Comparison of ENCODE assay signal across 8 mouse cellular contexts in genomic region chr1:51644399-51644798, GRCm38 (mm10).
DNase-seq lines count a peak whose midpoint lies in the region; ATAC-seq and TF ChIP-seq lines count a peak whose summit lies in the region.

No protein-coding gene starts in this region.

- peak; percentile 90 for TF ChIP-seq CTCF in forebrain, postnatal 0 days (IDR thresholded peaks at IDR 0.05; ENCODE audit: low read depth)

- no peaks in the 10 kb centered on the region for H3K4me1 ChIP-seq in hindbrain, embryonic 14.5 days (replicated peaks; ENCODE audit: control insufficient read depth, insufficient read depth, low read length)
- H3K4me1 ChIP-seq in hindbrain, embryonic 12.5 days, result peaks cover 6% of the 10 kb centered on the region
- no peaks in the 10 kb centered on the region for H3K4me1 ChIP-seq in forebrain, postnatal 0 days (ENCODE audit: insufficient read depth)
- no peaks in the 10 kb centered on the region for H3K4me1 ChIP-seq in limb, embryonic 14.5 days (ENCODE audit: control insufficient read depth, insufficient read depth, low read length)
- H3K4me1 ChIP-seq in neural tube, embryonic 11.5 days (ENCODE audit: control insufficient read depth, insufficient read depth, low read length), result no peaks in the 10 kb centered on the region

- no peak overlapping the region for H3K4me3 ChIP-seq in hindbrain, embryonic 14.5 days (replicated peaks; ENCODE audit: low read length)
- no peak overlapping the region for H3K4me3 ChIP-seq in hindbrain, embryonic 12.5 days
- no peak overlapping the region for H3K4me3 ChIP-seq in forebrain, postnatal 0 days (ENCODE audit: low read depth, low read length)
- no peak overlapping the region for H3K4me3 ChIP-seq in limb, embryonic 14.5 days (replicated peaks; ENCODE audit: low read length)
- no peak overlapping the region for H3K4me3 ChIP-seq in neural tube, embryonic 11.5 days (ENCODE audit: low read depth, low read length)

- no peak overlapping the region for H3K27ac ChIP-seq in hindbrain, embryonic 14.5 days
- no peak overlapping the region for H3K27ac ChIP-seq in hindbrain, embryonic 12.5 days
- no peak overlapping the region for H3K27ac ChIP-seq in forebrain, postnatal 0 days (ENCODE audit: low read depth, low read length)
- no peak overlapping the region for H3K27ac ChIP-seq in limb, embryonic 14.5 days (replicated peaks; ENCODE audit: low read depth, low read length)
- no peak overlapping the region for H3K27ac ChIP-seq in neural tube, embryonic 11.5 days (ENCODE audit: low read depth, low read length)

- H3K4me2 ChIP-seq in hindbrain, embryonic 14.5 days (replicated peaks), result no peak overlapping the region
- H3K4me2 ChIP-seq in hindbrain, embryonic 12.5 days (replicated peaks), result no peak overlapping the region
- no peak overlapping the region for H3K4me2 ChIP-seq in forebrain, postnatal 0 days (ENCODE audit: low read depth)
- no peak overlapping the region for H3K4me2 ChIP-seq in limb, embryonic 14.5 days (replicated peaks; ENCODE audit: low read depth, low read length, severe bottlenecking)
- no peak overlapping the region for H3K4me2 ChIP-seq in neural tube, embryonic 11.5 days (ENCODE audit: low read depth)

- no peaks in the 10 kb centered on the region for H3K36me3 ChIP-seq in hindbrain, embryonic 14.5 days (replicated peaks; ENCODE audit: control insufficient read depth, insufficient read depth)
- no peaks in the 10 kb centered on the region for H3K36me3 ChIP-seq in hindbrain, embryonic 12.5 days
- no peaks in the 10 kb centered on the region for H3K36me3 ChIP-seq in forebrain, postnatal 0 days (ENCODE audit: insufficient read depth)
- no peaks in the 10 kb centered on the region for H3K36me3 ChIP-seq in limb, embryonic 14.5 days (ENCODE audit: control insufficient read depth, insufficient read depth, low read length)
- no peaks in the 10 kb centered on the region for H3K36me3 ChIP-seq in neural tube, embryonic 11.5 days (ENCODE audit: control insufficient read depth, insufficient read depth, low read length)

- H3K9ac ChIP-seq in hindbrain, embryonic 14.5 days, result no peak overlapping the region
- H3K9ac ChIP-seq in hindbrain, embryonic 12.5 days, result no peak overlapping the region
- H3K9ac ChIP-seq in forebrain, postnatal 0 days, result no peak overlapping the region
- no peak overlapping the region for H3K9ac ChIP-seq in limb, embryonic 14.5 days (ENCODE audit: low read depth, low read length, severe bottlenecking)
- no peak overlapping the region for H3K9ac ChIP-seq in neural tube, embryonic 11.5 days (ENCODE audit: low read length)

- ATAC-seq in hindbrain, embryonic 14.5 days (ENCODE audit: low FRiP score), result no peak
- ATAC-seq in hindbrain, embryonic 12.5 days (ENCODE audit: low FRiP score), result no peak
- peak; percentile 48; the same call in 1 of the 2 replicates for ATAC-seq in forebrain, postnatal 0 days
- no peak for ATAC-seq in limb, embryonic 14.5 days (ENCODE audit: low FRiP score, low read depth)
- ATAC-seq in neural tube, embryonic 11.5 days (ENCODE audit: insufficient read depth, low FRiP score, low TSS enrichment), result peak; percentile 45; the same call in 1 of the 2 replicates

- no peaks in the 10 kb centered on the region for H3K9me3 ChIP-seq in hindbrain, embryonic 14.5 days (ENCODE audit: control insufficient read depth, low read length)
- H3K9me3 ChIP-seq in hindbrain, embryonic 12.5 days (replicated peaks), result no peaks in the 10 kb centered on the region
- no peaks in the 10 kb centered on the region for H3K9me3 ChIP-seq in forebrain, postnatal 0 days (ENCODE audit: low read length)
- H3K9me3 ChIP-seq in limb, embryonic 14.5 days (ENCODE audit: control insufficient read depth, low read length), result no peaks in the 10 kb centered on the region
- no peaks in the 10 kb centered on the region for H3K9me3 ChIP-seq in neural tube, embryonic 11.5 days (ENCODE audit: control insufficient read depth, low read length)

- 33% methylated on average over 2 of the region's 2 CpGs for WGBS in hindbrain, embryonic 14.5 days
- WGBS in hindbrain, embryonic 12.5 days, result 30% methylated on average over 2 of the region's 2 CpGs
- WGBS in forebrain, postnatal 0 days, result 25% methylated on average over 2 of the region's 2 CpGs
- WGBS in limb, embryonic 14.5 days, result 18% methylated on average over 2 of the region's 2 CpGs
- WGBS in neural tube, embryonic 11.5 days, result 32% methylated on average over 2 of the region's 2 CpGs

- TF ChIP-seq POLR2A in limb, embryonic 14.5 days (IDR thresholded peaks at IDR 0.05; ENCODE audit: borderline replicate concordance, extremely low read depth, insufficient read depth, insufficient read length), result no peak

- no peaks in the 10 kb centered on the region for H3K27me3 ChIP-seq in hindbrain, embryonic 14.5 days (ENCODE audit: control insufficient read depth, insufficient read depth, low read length)
- no peaks in the 10 kb centered on the region for H3K27me3 ChIP-seq in hindbrain, embryonic 12.5 days
- H3K27me3 ChIP-seq in forebrain, postnatal 0 days (ENCODE audit: insufficient read depth, low read length), result no peaks in the 10 kb centered on the region
- H3K27me3 ChIP-seq in limb, embryonic 14.5 days (ENCODE audit: control insufficient read depth, insufficient read depth, low read length), result no peaks in the 10 kb centered on the region
- no peaks in the 10 kb centered on the region for H3K27me3 ChIP-seq in neural tube, embryonic 11.5 days (ENCODE audit: control insufficient read depth, insufficient read depth, low read length)

- peak; percentile 88 for DNase-seq in hindbrain, embryonic 14.5 days (ENCODE audit: low spot score)
- peak; percentile 54 for DNase-seq in c-Kit-positive CD71-positive TER-119-positive erythroid progenitor cells, embryonic 14.5 days (ENCODE audit: low spot score)
- DNase-seq in forebrain, postnatal 0 days, result peak; percentile 88
- DNase-seq in kidney, adult 8-10 months, result peak; percentile 47 to 80
- peak; percentile 72 for DNase-seq in limb, embryonic 14.5 days (ENCODE audit: low spot score)
- DNase-seq in neural tube, embryonic 11.5 days (ENCODE audit: low spot score), result peak; percentile 74
- DNase-seq in testis, postnatal 10 days (ENCODE audit: low spot score), result peak; percentile 82

Comparison
In these comparisons a context has a peak if more than half of its experiments do, and no peak if none do; other contexts are left out.
1. ATAC-seq: peak in forebrain, postnatal 0 days (single experiment) and neural tube, embryonic 11.5 days (single experiment); none in hindbrain, embryonic 14.5 days (single experiment), hindbrain, embryonic 12.5 days (single experiment) and limb, embryonic 14.5 days (single experiment).
2. Peak in every context shown above with its lines, with median percentiles within 50 percentile points of each other: DNase-seq.